Mouse (Mus musculus): ENCODE results near the gene Runx2.

Runx2 gene

DNA sequence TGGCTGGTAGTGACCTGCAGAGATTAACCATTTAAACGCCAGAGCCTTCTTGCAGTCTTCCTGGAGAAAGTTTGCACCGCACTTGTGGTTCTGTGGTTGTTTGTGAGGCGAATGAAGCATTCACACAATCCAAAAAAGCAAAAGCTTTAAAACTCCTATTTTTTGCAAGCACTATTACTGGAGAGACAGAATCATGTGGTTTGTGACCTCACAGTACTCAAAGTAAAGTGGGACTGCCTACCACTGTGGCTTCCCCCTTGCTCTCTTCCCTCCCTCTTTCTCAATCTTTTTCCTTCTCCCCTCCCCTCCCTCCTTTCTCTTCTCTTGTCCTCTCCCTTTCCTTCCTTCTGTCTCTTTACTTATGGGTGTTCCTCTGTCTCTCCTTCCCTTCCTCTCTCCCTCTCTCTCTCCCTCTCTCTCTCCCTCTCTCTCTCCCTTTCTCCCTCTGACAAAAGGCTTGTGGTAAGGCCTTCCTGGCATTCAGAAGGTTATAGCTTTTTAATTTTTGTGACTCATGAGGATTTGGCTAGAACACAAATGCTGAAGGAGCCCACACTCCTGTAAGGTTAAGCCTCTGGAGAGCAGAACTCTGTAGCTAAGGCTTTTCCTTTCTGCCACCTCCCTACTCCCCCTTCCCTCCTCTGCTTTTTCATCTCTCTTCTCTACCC is at the start of gene Runx2:
Runx2 (minus strand) TSS at position 290 of the 668 bp plus-strand sequence.
- DNase-seq (ENCODE audit: low read depth, low spot score), result no peak

DNA sequence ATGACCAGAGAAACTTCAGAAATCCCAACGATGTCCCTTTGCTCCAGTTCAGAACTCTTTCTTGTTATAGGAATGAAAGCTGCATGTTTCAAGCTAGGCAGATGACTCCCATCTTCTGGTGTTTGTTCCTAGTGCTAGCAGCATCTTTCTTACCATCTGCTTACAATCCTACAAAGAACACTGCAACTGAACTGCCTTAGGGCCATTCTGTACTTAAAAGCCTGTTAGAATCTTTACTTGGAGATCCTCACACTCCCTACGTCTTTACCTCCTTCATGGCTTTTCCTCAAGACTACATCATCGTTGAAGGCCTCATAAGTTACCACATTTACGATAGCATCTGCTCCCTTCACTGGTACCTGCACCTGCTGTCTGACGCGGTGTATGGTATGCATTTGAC is 48.6 kb upstream of the Runx2 start:
- no peak for DNase-seq (ENCODE audit: low read depth, low spot score)

DNA sequence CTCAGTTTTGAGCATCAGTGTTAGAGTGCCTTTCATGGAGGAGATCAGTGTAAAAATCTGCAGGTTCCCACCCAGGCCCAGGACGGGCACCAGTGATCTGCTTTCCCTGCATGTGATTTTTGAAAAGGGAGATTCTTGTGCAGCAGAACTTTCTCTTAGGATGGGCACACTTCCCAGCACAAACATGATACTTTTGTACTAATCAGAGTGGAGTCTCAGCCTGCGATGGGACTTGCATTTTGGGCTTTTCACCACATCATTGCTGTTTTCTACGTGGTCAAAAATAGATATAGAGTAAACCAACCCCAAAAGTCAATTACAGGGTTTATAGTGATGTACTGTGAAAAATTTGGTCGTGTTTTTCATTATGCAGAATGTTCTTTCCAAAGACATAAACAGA is 27.6 kb upstream of the Runx2 start:
- no peak for DNase-seq (ENCODE audit: low read depth, low spot score)

DNA sequence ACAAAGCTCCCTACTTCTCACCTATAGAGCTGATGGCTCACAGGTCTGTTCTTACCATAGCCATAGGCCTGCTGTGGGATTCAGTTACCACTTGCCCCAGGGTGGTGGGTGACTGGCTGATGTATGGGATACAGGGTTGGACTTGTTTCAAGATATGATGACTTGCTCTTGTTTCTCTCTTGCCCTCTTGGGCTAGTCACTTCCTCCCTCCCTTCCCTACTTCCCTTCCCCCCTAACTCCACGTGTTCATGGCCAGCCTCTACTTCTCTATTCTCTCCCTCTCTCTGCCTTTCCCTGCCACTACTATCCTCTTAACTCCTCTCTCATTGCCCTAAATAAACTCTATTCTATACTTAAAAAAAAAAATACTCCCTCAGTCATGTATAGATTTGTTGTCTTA is 16.6 kb upstream of the Runx2 start:
- no peak for DNase-seq (ENCODE audit: low read depth, low spot score)

DNA sequence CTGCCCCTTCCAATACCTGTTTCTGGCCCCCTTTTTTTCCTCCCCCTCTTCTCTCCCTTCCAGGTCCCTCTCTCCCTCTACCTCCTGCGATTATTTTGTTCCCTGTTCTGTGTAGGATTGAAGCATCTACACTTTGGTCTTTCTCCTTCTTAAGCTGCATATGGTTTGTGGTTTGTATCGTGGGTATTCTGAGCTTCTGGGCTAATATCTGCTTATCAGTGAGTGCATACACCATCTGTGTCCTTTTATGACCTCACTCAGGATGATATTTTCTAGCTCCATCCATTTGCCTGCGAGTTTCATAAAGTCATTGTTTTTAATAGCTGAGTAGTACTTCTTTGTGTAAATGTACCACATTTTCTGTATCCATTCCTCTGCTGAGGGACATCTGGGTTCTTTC is 15.0 kb upstream of the Runx2 start:
- no peak for DNase-seq (ENCODE audit: low read depth, low spot score)

DNA sequence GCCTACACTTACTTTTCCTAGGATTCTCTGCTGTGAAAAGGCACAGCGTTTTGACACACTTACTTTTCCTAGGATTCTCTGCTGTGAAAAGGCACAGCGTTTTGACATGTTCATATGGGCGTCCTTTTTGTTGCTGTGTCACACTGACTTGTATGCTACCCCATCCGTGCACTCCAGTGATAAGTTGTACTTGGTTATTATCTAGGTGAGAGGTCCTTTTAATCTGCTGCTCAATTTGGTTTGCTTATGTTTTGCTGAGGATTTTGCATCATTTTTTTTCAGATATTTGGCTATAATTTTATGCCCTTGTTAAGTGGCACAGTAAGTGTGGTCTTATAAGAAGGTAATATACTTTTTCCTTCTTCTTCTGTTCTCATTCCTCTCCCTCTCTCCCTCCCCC is 13.4 kb upstream of the Runx2 start:
- DNase-seq (ENCODE audit: low read depth, low spot score), result no peak

DNA sequence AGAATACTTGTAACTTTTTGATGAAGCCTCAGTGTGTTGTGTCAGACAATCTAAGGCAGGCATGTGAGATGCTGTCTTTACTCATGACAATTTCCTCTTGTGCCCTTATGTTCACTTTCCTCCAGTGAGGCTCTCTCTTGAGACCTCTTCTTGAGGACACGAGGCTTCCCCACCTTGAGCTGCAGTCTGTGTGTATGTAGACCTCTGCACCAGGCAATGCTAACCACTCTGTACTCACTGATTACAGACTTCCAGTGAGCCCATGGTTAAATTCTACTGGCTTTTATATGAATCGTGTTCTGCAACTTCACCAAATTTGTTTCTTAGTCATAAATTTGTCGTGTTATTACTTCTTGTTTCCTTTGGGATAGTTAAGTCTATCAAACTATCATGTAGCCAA is 12.5 kb upstream of the Runx2 start:
- no peak for DNase-seq (ENCODE audit: low read depth, low spot score)

DNA sequence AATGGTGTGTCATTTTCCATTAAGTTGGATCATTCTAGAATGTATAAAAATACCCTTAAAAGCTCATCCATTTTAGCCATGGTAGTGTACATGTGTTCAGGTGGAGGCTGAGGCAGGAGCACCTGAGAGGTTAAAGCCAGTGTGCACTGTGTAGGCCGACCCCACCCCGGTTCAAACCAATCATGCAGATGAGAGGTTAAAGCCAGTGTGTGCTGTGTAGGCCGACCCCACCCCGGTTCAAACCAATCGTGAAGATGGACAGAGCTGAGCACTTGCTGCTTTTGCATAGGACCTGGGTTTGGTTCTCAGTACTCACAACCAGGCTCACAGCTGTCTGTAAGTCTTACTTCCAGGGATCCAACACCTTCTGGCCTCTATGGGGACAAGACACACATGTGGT is 7.3 kb upstream of the Runx2 start:
- DNase-seq (ENCODE audit: low read depth, low spot score), result no peak

DNA sequence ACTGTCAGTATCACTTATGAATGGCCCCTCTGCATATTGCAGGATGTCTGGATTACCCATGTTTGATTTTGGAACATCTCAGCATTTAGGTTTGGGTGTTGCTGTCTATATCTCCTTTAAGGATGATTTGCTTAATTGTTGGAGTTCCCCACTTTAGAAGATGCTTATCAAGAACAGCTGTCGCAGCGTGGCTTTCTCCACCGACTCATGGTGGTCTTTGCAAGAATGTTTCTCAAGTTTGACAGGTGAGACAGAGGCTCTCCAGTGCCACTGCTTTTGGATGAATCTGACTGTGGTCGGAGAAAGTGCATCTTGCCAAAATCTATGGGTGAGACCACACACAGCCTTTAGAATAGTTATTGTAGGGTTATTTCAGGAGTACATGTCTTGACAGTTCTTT is 5.2 kb upstream of the Runx2 start:
- no peak for DNase-seq (ENCODE audit: low read depth, low spot score)

DNA sequence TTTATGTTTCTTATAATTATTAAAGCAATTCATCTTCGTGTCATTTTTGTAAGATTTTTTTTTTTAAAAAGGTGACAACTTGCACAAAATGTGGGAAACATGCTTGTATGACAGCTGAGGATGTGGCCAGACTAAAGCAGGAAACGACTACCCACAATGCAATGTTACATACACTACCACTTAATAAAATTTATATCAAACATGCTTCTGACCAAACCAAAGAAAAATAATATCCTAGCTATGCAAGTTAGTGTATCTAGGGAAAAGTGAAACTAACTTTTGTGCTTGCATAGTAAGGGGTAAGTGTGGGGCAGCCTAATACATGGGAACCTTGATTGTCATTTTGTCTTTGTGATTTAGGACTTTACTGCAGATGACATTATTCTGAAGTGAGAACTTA is 4.2 kb upstream of the Runx2 start:
- DNase-seq (ENCODE audit: low read depth, low spot score), result no peak

DNA sequence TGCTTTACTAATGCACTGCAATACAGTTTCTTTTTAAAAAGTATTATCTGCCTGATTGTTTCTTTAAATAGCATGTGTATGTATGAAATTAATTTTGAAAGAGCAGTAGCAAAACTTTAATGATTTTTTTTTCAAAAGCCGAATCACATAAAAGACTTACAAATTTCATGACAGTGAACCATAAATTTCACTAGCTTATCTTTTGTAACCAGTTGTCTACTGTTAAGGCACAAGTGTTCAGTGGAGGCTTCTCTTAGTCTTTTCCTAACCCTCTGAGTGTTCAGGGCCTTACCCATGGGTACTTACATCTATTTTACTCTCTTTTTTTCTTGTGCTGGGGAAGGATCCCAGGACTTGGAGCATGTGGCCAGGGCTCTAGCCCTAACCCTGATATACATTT is 7.6 kb downstream of the Runx2 start:
- DNase-seq (ENCODE audit: low read depth, low spot score), result no peak

DNA sequence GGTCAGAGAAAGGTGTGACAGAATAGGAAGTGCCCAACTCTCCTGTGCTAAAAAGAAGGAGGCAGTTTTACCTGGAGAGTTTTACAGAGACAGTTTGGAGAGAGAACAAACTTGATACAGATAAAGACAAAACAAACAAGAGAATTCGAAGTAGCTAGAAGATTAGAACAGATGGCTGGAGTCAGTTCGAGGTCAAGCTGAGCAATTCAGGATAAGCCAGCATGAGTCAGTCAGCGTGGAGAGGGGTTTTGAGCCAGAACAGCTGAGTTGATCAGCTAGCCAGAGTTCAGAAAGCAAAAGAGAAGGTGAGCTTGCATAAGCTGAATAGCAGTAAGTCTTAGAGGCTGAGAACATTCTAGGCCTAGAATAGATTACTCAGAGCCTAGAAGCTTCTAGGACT is 17.3 kb downstream of the Runx2 start:
- no peak for DNase-seq (ENCODE audit: low read depth, low spot score)

DNA sequence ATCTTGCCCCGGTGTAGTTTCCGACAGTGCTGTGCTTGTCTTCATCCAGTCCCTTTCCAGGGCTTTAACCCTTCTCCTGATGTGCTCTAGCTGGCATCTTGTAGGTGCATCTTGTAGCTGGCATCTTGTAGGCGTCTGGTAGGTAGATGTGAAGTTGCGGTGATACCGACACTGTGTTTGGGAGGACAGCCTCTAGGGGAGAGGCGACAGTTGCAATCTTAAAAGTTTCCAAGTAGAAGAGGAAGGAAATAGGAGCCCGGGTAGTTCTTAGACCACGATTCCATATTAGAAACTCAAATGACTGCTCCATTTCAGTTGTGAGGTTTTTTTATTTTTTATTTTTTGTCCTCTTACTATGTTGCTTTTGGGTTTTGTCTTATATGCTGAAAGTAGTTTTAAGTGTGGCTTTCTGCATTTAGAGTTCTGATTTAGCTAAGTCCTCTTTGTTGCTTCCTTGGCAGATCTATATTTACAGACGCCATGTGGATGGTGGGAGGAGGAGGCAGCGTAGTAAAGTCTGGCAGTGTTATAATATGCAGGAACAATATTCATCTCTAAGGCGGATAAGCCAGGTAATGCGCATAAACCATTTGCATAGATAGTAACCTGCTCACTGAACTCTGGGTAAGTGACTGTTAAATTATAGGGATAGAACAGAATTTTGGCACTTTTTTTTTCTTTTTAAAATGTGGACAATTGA is 22.2 kb downstream of the Runx2 start:
- no peak for DNase-seq (ENCODE audit: low read depth, low spot score)

DNA sequence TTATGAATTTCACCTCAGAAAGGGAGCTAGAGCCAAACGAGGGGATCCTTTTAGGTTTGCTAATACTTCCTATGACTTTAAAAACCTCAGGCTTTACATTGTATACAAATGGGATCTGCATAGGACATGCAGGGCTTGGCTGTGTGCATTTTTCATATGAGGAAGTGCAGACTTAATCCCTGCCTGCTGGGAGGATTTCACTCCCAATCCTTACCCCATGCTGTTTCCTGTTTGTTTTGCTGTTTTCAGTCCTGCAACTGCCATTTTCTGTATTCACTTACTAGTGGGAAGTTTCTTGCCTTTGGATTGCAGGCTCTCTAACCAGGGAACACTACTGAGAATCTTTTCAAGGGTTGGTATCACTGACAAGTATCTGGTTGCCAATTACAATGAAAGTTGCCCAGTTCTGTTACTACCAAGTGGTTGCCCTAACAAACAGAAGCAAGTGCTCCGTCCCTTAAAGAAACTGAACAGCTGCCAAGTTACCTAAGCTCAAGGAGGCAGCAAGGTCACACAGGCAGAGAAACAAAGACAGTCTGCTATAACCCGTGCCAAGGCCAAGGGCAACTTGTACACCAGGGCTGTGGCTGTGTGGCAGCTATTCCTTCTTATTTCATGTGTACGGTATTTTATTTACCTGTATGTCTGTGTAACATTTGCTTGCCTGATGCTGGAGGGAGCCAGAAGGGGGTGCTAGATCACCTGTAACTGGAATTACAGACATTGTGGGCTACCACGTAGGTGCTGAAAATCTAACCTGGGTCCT is 25.4 kb downstream of the Runx2 start:
- DNase-seq (ENCODE audit: low read depth, low spot score), result no peak

DNA sequence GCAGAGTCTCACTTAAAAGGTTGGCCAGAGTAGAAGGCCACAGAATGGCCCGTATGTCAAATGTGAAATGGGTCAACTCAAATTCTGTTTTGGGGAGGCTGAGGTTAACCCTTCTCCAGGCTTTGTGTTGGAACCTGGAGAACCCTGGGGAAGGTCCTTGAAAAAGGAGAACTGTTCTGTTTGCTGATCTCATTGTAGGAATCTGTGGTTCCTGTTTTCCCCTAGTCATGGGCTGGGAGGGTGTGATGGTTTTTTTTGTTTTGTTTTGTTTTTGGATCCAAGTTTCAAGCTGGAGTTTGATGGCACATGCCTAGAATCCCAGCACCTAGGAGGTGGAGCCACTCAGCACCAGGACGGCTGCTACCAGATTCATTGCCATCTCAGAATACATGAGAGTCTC is 31.5 kb downstream of the Runx2 start:
- no peak for DNase-seq (ENCODE audit: low read depth, low spot score)

DNA sequence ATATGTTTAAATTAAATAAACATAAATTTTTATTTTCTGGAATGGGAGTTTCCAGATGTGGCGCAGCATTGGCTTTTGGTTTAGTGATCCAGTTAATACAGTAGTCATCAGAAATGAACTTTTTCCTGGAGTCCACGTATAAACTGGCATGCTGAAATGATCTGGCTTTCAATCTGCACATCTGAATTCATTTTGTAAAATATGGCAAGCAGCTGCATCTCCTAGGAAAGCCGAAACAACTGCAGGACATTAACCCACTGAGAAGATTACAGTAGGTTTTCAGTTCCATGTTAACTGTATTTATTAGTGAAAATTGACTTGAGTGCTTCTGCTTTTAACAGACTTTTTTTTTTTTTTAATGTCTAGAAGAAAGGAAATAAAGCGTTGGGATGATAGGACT is 32.2 kb downstream of the Runx2 start:
- DNase-seq (ENCODE audit: low read depth, low spot score), result no peak

DNA sequence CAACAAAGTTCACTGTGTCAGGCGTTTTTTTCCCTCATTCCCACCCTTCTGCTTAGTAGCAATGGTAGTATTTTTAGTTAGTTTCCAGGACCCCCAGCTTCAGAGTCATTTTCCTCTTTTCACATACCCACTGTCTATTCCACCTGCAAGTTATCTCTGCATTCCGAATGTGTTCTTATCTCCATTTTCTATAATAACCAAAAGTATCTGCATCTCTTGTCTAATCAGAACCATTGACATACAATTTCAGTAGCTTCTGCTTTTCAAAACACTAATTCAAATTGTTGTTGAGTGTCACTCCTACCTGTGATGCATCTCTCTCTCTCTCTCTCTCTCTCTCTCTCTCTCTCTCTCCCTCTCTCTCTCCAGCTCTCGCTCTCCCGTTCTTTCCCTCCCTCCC is 34.2 kb downstream of the Runx2 start:
- DNase-seq (ENCODE audit: low read depth, low spot score), result no peak

DNA sequence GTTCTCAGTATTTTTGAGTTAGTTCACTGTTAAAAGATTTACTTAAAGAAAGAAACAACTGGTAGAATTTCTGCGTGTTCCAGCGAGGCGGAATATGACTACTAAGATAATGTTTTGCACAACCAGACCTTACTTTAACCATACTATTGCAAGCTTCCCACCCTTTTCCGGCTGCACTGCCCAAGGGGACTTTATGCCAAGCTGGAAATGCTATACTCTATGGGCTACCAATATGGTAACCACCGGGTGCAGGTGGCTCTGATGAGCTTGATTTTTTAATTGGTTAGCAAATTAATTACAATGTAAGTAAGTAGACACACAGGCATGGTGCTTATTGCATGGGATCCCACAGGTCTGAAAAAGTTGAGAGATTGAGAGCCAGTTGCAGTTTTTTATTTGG is 36.5 kb downstream of the Runx2 start:
- no peak for DNase-seq (ENCODE audit: low read depth, low spot score)

DNA sequence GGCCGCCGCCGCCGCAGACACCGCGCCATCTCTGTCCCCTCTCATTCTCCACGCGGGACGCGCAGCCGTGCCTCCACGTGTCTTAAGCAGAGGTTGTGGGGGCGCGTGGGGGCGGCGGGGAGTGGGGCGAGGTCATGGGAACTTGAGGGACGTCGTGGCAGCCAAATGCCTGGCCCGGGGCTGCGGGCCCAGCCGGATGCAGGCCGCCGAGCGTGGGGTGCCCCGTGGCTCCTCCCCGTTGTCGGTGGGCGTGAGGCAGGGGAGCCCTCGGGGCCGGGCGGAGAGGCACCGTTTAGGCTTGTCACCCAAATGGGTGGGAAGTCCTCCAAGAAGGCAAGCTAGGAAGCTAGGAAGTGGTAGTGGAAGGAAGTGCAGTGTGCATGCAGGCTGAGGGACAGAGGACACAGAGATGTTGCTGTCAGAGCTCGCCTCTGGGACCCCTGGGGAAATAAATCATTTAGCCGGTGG is 37.2 kb downstream of the Runx2 start:
- DNase-seq (ENCODE audit: low read depth, low spot score), result peak; percentile 30

DNA sequence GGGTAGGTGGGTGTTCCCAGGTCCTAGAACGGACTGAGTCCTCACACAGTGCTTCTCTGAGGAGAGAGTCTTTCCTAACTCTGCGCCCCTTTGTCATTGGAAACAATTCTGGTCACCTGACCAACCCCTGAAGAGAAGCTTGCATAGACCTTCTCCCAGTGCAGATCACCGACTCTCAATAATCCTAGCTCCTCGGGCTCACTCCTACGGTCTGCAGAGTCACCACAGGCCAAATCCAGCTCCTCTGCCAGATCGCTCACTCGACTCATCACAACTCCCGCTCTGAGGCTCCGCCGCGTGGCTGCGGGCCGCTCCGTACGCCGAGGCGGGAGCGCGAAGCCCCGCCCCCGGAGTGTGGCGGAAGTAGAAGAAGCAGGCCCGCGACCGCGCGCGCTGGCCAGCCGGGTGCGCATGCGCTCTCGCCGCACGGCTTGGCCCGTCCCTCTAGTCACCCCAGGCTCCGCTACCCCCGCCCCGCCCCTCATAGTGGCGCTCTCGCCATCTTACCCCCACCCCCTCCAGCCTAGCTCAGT is 37.8 kb downstream of the Runx2 start, which contains the start of gene Supt3:
Supt3 (plus strand) TSS at position 415 of the 533 bp plus-strand sequence.
- DNase-seq (ENCODE audit: low read depth, low spot score), result peak; percentile 96

DNA sequence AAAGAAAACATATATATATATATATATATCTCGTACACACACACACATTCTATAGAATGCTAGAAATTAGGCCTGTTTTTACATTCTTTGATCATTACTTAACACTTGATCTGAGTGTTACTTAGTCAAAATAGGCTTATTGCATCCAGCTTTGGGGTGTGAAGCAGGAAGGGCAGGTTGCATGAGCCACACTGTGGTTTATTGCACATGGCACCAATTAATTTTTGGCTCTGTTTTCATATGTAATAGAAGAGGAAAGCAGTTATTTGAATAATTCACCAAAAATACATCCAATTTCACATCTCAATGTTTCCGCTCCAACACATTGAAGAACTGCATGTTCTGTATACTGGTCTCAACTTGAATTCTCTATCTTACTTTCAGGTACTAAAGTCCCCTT is 42.0 kb downstream of the Runx2 start:
- no peak for DNase-seq (ENCODE audit: low read depth, low spot score)

DNA sequence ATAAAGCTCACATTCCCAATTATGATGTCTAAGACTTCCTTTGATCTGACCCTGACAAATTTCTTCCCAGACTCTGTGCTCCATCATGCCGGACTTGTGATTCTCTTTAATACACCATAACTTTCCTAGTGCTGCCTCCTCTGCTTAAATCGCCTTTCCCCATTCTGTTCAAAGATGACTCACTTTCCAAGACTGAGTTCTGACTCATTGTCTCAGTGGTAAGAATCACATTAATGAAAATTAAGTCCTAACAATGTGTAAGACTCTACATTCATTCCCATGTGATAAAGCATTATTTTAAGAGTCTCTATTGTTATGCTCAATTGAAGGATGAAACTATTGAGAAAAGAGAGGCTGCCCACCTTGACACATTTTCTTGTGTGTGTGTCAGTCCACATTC is 43.7 kb downstream of the Runx2 start:
- no peak for DNase-seq (ENCODE audit: low read depth, low spot score)

Data from embryo, embryonic 11.5 days (tissue).